Mouse (Mus musculus) neural tube, embryonic 14.5 days (tissue): ENCODE results near the gene Map2k1. TPM values are rescaled to one million over a fixed set of nuclear protein-coding genes. Genes with fewer than 3 reads are reported as not detected.
A peak's percentile ranks its signal among the peaks of the same experiment; 100 is the strongest.
"Not testable (repeated sequence)": the region's sequence is repeated elsewhere in the genome, so short reads cannot be mapped to it uniquely, and the experiment has no call there.

Experiments
- ATAC-seq: fragments of 200-750 bp; cut with Nextera tagmentation; 2 replicates; pipeline ENCODE4 v1.8.0; 2017; ENCODE audit warnings: low read depth, mild to moderate bottlenecking, moderate TSS enrichment, moderate library complexity
- H3K27ac ChIP-seq: fragments of 300-500 bp; sonication (generic); 2 replicates; pipeline ENCODE4 v1.5.1; 2014; ENCODE audit warnings: low read depth, mild to moderate bottlenecking, control low read depth, low read length, moderate library complexity, mixed read lengths
- H3K27me3 ChIP-seq: fragments of 300-500 bp; sonication (generic); 2 replicates; pipeline ENCODE4 v1.6.1; 2014; ENCODE audit warnings: low read length; ENCODE audit not compliant: control insufficient read depth, insufficient read depth
- H3K36me3 ChIP-seq: fragments of 300-500 bp; sonication (generic); 2 replicates; pipeline ENCODE4 v1.6.1; 2014; ENCODE audit warnings: low read length, mixed read lengths; ENCODE audit not compliant: control insufficient read depth, insufficient read depth
- H3K4me1 ChIP-seq: fragments of 300-500 bp; sonication (generic); 2 replicates; pipeline ENCODE4 v1.6.1; 2014; ENCODE audit warnings: low read length; ENCODE audit not compliant: control insufficient read depth, insufficient read depth
- H3K4me2 ChIP-seq: fragments of 300-500 bp; sonication (generic); 2 replicates; pipeline ENCODE4 v1.6.1; 2014; ENCODE audit warnings: mild to moderate bottlenecking, low read depth, low read length, control low read depth
- H3K4me3 ChIP-seq: fragments of 300-500 bp; sonication (generic); 2 replicates; pipeline ENCODE4 v1.5.1; 2014; ENCODE audit warnings: low read depth, low read length, control low read depth, mixed read lengths
- H3K9ac ChIP-seq: fragments of 300-500 bp; sonication (generic); replicated peaks from 2 replicates; pipeline ENCODE4 v1.6.1; 2014; ENCODE audit warnings: low read depth, mild to moderate bottlenecking, control low read depth, low read length, mixed read lengths
- H3K9me3 ChIP-seq: fragments of 300-500 bp; sonication (generic); 2 replicates; pipeline ENCODE4 v1.6.1; 2016; ENCODE audit warnings: low read length; ENCODE audit not compliant: control insufficient read depth
- WGBS: fragments of 180-500 bp; shearing (Covaris S2); extraction: QIAGEN DNeasy Blood & Tissue Kit; methylation state at CpG from one replicate; pipeline ENCODE4 v1.1.7; 2014; 5-methylcytosine and 5-hydroxymethylcytosine counted together
- microRNA-seq: library from miRNA; unstranded; fragments of <30 nt; microRNA quantifications from one replicate; pipeline ENCODE4, GENCODE M21; 2016
- polyA plus RNA-seq: library from polyadenylated mRNA; unstranded; fragments of >200 nt; fragmentation: Nextera tagmentation; extraction: Ambion mirVana; gene quantifications from 2 replicates; pipeline ENCODE4 v1.2.1, GENCODE M21; 2014

Gene Map2k1
- polyA plus RNA-seq, 1 experiment from 2014 or later = 59.7 TPM

- 3% methylated on average over 18 of the region's 18 CpGs for WGBS
- ATAC-seq = no peak
- Histone ChIP-seq H3K27ac (peak overlapping the region; percentile 80; the same call in 1 of the 2 replicates), H3K9me3 (no peaks in the 10 kb centered on the region), H3K36me3 (peaks cover 23% of the 10 kb centered on the region), H3K27me3 (no peaks in the 10 kb centered on the region), H3K4me3 (peak overlapping the region; percentile 73), H3K4me1 (peaks cover 14% of the 10 kb centered on the region), H3K9ac (peak overlapping the region; percentile 59), H3K4me2 (peak overlapping the region; percentile 80)
These were observed 81.2 kb downstream of the Map2k1 start for GRCm38 (mm10) chr9:64172145-64172815.

- H3K4me1 ChIP-seq = peaks cover 14% of the 10 kb centered on the region
- H3K9ac ChIP-seq, H3K27ac ChIP-seq, ATAC-seq, H3K27me3 ChIP-seq, H3K4me3 ChIP-seq, H3K36me3 ChIP-seq, H3K9me3 ChIP-seq, H3K4me2 ChIP-seq: not testable (repeated sequence)
- 98% methylated on average over 3 of the region's 3 CpGs for WGBS
These were observed 83.5 kb downstream of the Map2k1 start for GRCm38 (mm10) chr9:64169967-64170366.

GRCm38 (mm10) chr9:64160471-64160870, 93.0 kb downstream of the Map2k1 start:
- 96% methylated on average over 5 of the region's 5 CpGs for WGBS
- Histone ChIP-seq H3K9me3 (no peaks in the 10 kb centered on the region), H3K9ac (no peak overlapping the region), H3K27me3 (no peaks in the 10 kb centered on the region), H3K27ac (no peak overlapping the region), H3K4me1 (no peaks in the 10 kb centered on the region), H3K4me3 (no peak overlapping the region), H3K36me3 (no peaks in the 10 kb centered on the region), H3K4me2 (no peak overlapping the region)
- ATAC-seq = no peak

- H3K4me3 ChIP-seq = no peak overlapping the region
- no peaks in the 10 kb centered on the region for H3K4me1 ChIP-seq
- no peak for ATAC-seq
- no peak overlapping the region for H3K27ac ChIP-seq
- H3K9me3 ChIP-seq = no peaks in the 10 kb centered on the region
- H3K9ac ChIP-seq = no peak overlapping the region
- H3K27me3 ChIP-seq = no peaks in the 10 kb centered on the region
- no peaks in the 10 kb centered on the region for H3K36me3 ChIP-seq
- no peak overlapping the region for H3K4me2 ChIP-seq
- WGBS = 96% methylated on average over 1 of the region's 1 CpGs
These were observed 96.8 kb downstream of the Map2k1 start for GRCm38 (mm10) chr9:64156641-64157040.

- ATAC-seq = no peak
- H3K9me3 ChIP-seq = no peaks in the 10 kb centered on the region
- H3K4me1 ChIP-seq = no peaks in the 10 kb centered on the region
- H3K27ac ChIP-seq = no peak overlapping the region
- no peaks in the 10 kb centered on the region for H3K36me3 ChIP-seq
- no peak overlapping the region for H3K9ac ChIP-seq
- no peak overlapping the region for H3K4me2 ChIP-seq
- H3K27me3 ChIP-seq = no peaks in the 10 kb centered on the region
- no peak overlapping the region for H3K4me3 ChIP-seq
- 95% methylated on average over 9 of the region's 9 CpGs for WGBS
These were observed 113.6 kb downstream of the Map2k1 start for GRCm38 (mm10) chr9:64139879-64140278.

- H3K4me1 ChIP-seq, H3K9ac ChIP-seq, H3K4me3 ChIP-seq, H3K9me3 ChIP-seq, H3K4me2 ChIP-seq, H3K27me3 ChIP-seq, H3K36me3 ChIP-seq, ATAC-seq, H3K27ac ChIP-seq: not testable (repeated sequence)
- WGBS = 7% methylated on average over 6 of the region's 6 CpGs
These were observed 114.5 kb downstream of the Map2k1 start for GRCm38 (mm10) chr9:64138896-64139295.

Small RNA genes within 50 kb of the gene (microRNA-seq; reads per million reads assigned to microRNA genes)
- not detected for gene Gm24106

Other genes starting within 250 kb of the Map2k1 start
- 1.0 and 2.2 TPM in 2 replicates for gene Smad6, start 231.6 kb downstream of the Map2k1 start, polyA plus RNA-seq
- gene Lctl, start 136.5 kb downstream of the Map2k1 start, polyA plus RNA-seq = 0.19 TPM in 1 of 2 replicates, not detected in the other
- 6.0 TPM in 2 replicates for gene Zwilch, start 80.5 kb downstream of the Map2k1 start, polyA plus RNA-seq
- gene Rpl4, start 80.3 kb downstream of the Map2k1 start, polyA plus RNA-seq = 628 and 681 TPM in 2 replicates
- 27.9 and 29.0 TPM in 2 replicates for gene Snapc5, start 74.4 kb downstream of the Map2k1 start, polyA plus RNA-seq
- 2.6 and 3.4 TPM in 2 replicates for gene Uchl4, start 18.4 kb downstream of the Map2k1 start, polyA plus RNA-seq
- 60.1 and 68.5 TPM in 2 replicates for gene Tipin, start 27.9 kb upstream of the Map2k1 start, polyA plus RNA-seq
- gene Dis3l, start 87.7 kb upstream of the Map2k1 start, polyA plus RNA-seq = 21.5 and 25.3 TPM in 2 replicates
- 17.7 and 22.5 TPM in 2 replicates for gene Megf11, start 132.0 kb upstream of the Map2k1 start, polyA plus RNA-seq